Mouse (Mus musculus) thymus, postnatal 36 days (tissue): ENCODE measurements around the gene Bend4.

Experiments
- DNase-seq, 2 experiments: peaks; one replicate each; pipeline ENCODE4 v3.0.0; 2022; ENCODE audit warnings: mixed read lengths in 2 of 2

Gene Bend4

DNA sequence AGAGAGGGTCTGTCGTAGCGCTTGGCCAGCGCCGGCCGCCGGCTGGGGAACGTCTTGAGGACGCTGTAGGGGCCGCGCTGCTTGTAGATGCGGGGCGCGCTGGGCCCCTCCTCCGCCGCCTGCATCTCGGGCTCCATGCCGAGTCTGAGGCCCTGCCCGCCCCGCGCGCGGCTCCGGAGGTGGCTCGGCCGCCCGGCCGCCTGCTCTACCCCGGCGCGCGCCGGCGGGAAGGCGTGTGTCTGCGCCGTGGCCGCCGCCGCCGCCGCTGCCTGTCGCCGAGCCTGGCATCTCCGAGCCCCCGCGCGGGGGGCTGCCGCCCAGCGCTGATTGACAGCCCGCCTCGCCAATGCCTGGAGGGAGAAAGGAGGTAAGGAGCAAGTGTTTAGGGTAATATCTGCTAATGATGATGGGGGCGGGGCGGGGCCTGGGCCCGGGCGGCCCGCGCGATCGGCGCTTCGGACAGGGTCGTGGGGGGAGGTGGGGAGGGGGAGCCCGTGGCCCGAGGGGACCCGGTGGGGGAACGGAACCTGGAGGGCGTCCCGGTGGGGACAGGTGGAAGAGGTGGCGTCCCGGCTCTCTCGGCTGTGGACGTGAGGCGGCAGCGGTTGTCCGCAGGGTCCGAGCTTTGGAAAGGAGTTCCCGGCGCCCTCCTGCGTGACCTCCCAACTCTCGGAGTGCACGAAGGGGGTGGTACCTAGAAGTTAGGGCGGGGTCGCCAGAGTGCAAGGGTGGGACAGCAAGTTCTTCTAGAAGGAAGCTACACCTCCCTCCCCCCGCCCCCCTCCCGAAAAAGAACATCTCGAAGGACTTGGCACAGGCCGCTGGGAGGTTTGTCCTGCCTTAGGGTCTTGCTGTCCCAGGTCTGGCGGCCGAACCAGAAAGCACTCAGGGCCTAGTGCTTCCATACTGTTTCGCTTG, at the start of gene Bend4:
Gene Bend4, minus strand, starts transcription at position 868 of the 918 bp plus-strand sequence.
- DNase-seq, result peak; percentile 48 to 58

DNA sequence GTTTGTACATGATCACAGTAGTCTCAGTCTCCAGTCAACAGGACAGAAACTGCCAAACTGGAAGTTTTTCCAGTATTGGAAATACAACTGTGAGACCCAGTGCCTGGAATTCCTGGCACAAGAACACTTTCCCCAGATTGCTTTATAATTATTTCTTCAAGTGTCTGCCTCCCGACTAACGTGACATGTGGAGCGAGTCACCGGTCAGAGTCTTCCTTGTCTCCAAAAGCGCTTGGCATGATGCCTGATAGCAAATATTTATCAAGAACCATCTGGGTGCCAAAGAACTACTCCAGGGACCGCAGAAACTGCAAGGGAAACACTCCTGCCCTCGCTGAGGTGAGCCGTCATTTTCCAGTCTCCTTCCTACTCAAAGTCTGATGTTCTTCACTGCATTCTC, 45.6 kb upstream of the Bend4 start:
- no peak for DNase-seq

- no peak for DNase-seq
Observed at GRCm38 (mm10) chr5:67473094-67473493, 45.0 kb upstream of the Bend4 start.

- no peak for DNase-seq
Observed at GRCm38 (mm10) chr5:67466866-67467530, 38.9 kb upstream of the Bend4 start.

- no peak for DNase-seq
Observed at GRCm38 (mm10) chr5:67464899-67465298, 36.8 kb upstream of the Bend4 start.

GRCm38 (mm10) chr5:67463636-67464035, 35.5 kb upstream of the Bend4 start:
- no peak for DNase-seq

GRCm38 (mm10) chr5:67462331-67462730, 34.2 kb upstream of the Bend4 start:
- no peak for DNase-seq

DNA sequence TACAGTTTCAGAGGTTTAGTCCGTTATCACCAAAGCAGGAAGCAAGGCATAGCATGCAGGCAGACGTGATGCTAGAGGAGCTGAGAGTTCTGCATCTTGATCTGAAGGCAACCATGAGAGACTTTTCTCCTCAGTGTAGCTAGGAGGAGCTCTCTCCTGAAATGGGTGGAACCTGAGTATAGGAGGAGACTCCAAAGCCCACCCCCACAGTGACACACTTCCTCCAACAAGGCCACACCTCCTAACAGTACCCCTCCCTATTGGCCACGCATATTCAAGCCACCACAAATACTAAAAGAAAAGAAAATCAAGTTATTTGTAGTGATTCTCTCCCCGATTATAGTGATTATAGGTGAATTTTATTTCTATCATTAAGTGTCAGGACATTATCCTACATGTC, 28.7 kb upstream of the Bend4 start:
- no peak for DNase-seq

DNA sequence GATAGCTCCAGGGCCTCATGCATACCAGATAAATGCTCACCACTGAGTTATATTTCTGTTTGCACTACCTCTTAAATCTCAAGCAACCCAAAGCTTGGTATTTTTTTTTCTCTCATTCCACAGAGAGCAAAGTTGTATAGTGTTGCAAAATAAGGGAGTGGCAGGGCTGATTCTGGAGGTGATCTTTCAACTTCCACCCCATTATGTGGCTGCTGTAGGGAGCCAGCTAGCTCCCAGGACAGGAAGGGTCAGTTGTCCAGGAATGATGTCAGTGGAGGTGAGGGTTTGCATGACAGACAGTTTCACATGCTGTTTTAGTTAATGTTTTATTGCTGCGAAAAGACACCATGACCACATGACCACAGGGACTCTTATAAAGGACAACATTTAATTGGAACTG, 26.2 kb upstream of the Bend4 start:
- DNase-seq, result no peak

DNA sequence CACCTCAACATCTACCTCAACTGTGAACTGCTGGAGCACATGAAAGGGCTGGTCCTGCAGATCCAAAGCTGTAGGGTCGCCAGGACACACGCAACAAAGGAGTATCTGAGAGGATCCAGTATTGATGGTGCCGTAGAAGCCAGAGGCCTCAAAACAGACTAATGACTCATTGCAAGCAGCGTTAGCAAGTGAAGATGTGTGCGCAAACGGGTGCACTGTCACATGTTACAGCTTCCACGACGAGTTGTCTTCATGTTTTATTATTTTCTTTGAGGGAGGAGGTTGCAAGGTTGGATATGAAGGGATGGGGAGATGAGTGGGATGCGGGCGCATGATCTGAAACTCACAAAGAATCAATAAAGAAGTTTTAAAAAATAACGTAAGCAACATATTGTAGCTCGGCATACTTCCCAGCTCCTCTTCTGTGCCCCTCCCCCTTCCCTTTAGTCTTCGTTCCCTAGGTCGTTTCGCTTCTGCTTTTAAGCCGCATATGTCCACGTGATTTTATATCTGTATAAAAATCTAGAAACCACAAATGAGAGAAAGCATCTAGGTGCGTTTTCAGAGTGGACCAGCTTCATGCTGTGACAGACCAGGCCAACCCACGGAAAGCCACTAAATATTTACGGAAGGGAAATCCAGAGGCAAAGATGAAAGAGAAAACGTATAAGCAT, 22.0 kb upstream of the Bend4 start:
- peak in 1 of 2 experiments; percentile 5 for DNase-seq

DNA sequence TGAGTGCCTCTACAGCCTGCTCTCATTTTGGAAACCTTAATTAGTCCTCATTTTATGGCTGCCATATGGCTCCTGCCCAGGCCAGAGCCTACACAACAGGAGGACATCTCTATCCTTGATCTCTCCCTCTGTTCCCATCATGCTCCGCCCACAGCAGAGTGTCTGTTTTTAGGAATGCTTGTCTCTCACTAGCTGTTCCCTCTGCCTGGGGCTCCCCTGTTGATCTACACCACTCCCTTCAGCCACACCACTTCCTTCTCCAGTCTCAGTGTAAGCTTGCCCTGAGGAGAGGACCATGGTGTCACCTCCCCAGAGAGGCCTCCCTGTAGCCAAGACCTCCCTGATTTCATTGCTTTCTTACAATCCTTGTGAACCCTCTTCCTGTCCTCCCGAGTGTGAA, 18.4 kb upstream of the Bend4 start:
- DNase-seq, result no peak

DNA sequence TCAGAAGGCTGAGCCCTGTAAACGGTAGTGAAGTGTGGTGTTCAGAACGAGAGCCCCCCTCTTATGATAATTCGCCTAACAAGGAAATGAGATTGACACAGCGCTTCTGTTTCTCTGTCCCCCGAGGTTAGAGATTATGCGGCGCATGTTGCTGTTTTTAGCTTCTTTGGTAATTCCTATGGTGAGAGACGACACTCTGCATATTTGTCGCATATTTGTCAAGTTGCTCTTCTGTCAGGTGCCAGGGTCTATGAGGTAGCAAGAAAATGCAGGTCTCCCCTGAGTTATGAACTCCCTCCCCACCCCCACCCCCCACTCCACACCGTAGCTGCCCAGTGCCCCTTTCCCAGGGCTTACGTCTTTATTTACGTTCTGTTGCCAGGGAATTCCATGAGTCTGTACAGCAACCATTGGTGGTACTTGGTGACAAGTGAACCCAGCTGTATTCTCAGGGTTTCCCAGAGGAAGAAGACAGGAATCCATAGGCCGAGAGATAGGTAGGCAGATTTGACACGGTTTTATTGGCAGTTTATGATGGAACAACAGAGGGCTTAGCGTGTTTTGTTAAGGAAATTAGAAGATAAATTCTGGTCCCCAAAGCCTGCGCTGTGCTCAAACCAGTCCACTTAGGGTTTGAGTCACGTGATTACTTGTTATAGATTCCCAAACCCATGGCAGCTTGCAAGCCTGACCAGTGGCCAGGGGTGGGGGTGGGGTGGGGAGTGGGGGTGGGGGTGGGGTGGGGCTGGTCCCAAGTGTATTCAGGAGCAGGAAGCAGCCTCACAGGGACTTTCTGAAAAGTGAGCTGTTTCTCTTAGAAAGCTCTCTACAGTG, 16.3 kb upstream of the Bend4 start:
- no peak for DNase-seq

DNA sequence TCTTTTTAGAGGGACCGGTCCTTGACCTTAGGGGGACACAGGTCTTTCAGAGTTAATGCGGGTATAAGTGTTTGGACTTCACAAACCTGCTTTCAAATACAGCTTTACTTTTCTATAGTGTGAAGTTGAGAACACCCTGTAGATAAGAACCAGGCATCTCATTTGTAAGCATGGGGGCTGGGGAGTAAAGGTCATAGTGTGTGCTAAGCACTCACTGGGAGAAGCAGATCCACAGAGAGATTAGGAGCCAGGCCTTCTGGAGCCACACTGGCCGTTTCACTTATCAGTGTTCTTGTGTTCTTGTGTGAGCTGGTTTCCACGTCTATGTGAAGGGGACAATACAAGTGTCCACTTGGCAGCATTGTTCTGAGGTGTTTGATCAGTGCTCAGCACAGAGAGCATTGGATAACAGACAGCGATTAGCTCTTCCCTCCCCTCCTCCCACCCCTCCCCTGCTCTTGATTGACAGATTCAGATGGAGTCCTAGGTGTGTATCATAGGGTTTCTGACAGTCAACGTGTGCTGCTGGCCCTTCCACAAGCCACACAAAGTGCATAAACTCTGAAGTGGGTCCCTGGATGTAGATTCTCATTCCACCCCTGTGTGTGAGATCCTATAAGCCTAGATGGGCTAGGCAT, 14.8 kb upstream of the Bend4 start:
- DNase-seq, result no peak

DNA sequence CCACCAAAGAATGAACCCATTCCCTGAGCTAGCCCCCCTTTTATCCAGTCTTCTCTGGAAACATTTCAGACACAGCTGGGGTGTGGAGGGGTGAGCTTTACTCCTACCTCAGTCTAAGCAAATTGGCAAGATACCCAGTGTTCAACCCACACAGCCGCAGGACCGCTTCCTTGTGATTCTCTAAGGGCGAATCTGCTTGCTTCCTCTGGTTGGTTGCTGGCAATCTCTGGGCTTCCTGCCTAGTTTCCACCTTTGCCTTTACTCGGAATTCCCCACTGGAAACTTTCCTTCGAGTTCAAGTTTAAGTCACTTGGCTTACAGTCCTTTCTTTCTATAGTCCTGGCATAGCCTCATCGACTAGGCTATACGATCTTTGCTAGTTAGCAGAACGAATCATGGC, 12.5 kb upstream of the Bend4 start:
- no peak for DNase-seq

DNA sequence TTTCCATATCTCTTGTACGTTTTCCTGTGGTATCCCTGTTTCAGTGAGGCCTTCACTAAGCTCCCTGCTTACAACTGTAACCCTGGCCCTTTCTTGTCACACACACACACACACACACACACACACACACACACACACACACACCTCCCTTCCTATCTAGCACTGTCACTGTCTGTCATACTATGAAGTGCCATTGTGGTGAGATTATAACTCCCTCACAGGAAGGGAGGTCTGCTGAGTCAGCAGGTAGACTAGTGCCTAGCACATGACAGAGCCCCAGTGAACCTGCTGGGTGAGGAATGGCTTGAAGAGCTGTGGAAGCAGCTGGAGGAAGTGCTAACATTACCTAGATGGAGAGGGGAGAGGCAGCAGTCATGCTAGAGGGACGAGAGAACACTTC, 9.3 kb upstream of the Bend4 start:
- DNase-seq, result peak; percentile 20 to 47

GRCm38 (mm10) chr5:67426478-67427442, 1.4 kb downstream of the Bend4 start:
- peak in 1 of 2 experiments; percentile 18 for DNase-seq

- DNase-seq, result no peak
Observed at GRCm38 (mm10) chr5:67426011-67426410, 2.1 kb downstream of the Bend4 start.

GRCm38 (mm10) chr5:67424636-67425035, 3.5 kb downstream of the Bend4 start:
- DNase-seq, result no peak

- DNase-seq, result no peak
Observed at GRCm38 (mm10) chr5:67423963-67424362, 4.1 kb downstream of the Bend4 start.

DNA sequence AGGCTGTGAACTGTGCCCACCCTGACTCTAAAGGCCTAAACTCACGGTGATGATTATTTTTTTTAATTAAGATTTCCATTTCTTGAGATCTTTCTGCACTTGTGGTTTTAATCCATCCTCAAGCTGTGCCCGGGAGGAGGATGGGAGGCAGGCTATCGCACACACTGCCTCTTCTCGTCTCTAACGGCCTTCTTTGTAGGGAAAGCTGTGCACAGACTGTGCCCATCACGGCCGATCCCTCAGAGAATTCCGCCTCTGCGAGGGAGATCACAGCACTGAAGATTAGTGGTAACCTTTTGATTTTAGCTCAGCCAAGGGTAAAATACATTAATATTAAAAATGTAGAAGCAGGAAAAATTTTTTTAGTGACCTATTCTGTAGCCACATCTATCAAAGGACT, 4.8 kb downstream of the Bend4 start:
- DNase-seq, result no peak

GRCm38 (mm10) chr5:67419407-67419806, 8.7 kb downstream of the Bend4 start:
- no peak for DNase-seq
